Mouse (Mus musculus): ENCODE measurements around the gene Amigo1. TPM values are rescaled to one million over a fixed set of nuclear protein-coding genes. Genes with fewer than 3 reads are reported as not detected.
"Not testable (repeated sequence)": the region's sequence is repeated elsewhere in the genome, so short reads cannot be mapped to it uniquely, and the experiment has no call there.

Amigo1 gene
- polyA plus RNA-seq, 1 experiment from 2014 or later, result 2.4 TPM

DNA sequence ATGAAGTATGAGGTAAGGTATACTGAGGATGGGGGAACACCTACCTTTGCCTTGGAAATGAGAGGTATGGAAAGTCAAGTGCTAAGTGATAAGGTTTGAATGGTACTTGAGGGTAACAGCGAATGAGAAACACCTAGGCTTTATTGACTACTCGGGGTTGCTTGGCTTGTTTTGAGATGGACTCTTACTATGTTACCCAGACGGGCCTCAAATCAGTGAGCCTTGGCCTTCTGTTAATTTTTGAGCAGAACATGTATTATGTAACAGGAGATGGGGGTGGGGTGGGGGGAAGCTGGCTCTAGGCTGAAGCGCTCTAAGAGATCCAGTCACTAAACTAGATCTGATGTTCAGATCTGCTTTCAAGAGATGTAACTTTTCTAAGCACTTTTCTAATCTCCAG, 45.5 kb downstream of the Amigo1 start:
- 76% methylated on average over 4 of the region's 4 CpGs for WGBS
- Histone ChIP-seq H3K4me1 (ENCODE audit: control insufficient read depth, insufficient read depth, low read length) (peaks cover under 1% of the 10 kb centered on the region; the same call in 1 of the 2 replicates), H3K9me3 (ENCODE audit: control insufficient read depth, low read depth, low read length) (no peaks in the 10 kb centered on the region), H3K27me3 (ENCODE audit: control insufficient read depth, insufficient read depth, low read length) (no peaks in the 10 kb centered on the region; the same call in 1 of the 2 replicates), H3K36me3 (ENCODE audit: control insufficient read depth, insufficient read depth, low read length) (no peaks in the 10 kb centered on the region), H3K4me3 (ENCODE audit: low read depth, low read length) (no peak overlapping the region), H3K27ac (ENCODE audit: low read length) (no peak overlapping the region), H3K9ac (replicated peaks; ENCODE audit: low read depth, low read length) (no peak overlapping the region), H3K4me2 (replicated peaks; ENCODE audit: low read depth, low read length) (no peak overlapping the region)
- no peak for ATAC-seq (ENCODE audit: insufficient number of reproducible peaks, insufficient read depth, low FRiP score, low read depth)

GRCm38 (mm10) chr3:108237474-108238102, 51.5 kb downstream of the Amigo1 start:
- 84% methylated on average over 4 of the region's 4 CpGs for WGBS
- not testable (repeated sequence) for H3K27ac ChIP-seq (ENCODE audit: low read length); H3K36me3 ChIP-seq (ENCODE audit: control insufficient read depth, insufficient read depth, low read length); H3K27me3 ChIP-seq (ENCODE audit: control insufficient read depth, insufficient read depth, low read length); H3K4me1 ChIP-seq (ENCODE audit: control insufficient read depth, insufficient read depth, low read length); H3K4me2 ChIP-seq (replicated peaks; ENCODE audit: low read depth, low read length); H3K9ac ChIP-seq (replicated peaks; ENCODE audit: low read depth, low read length); H3K4me3 ChIP-seq (ENCODE audit: low read depth, low read length); H3K9me3 ChIP-seq (ENCODE audit: control insufficient read depth, low read depth, low read length); ATAC-seq (ENCODE audit: insufficient number of reproducible peaks, insufficient read depth, low FRiP score, low read depth)

- 87% methylated on average over 3 of the region's 3 CpGs for WGBS
- H3K9ac ChIP-seq (replicated peaks; ENCODE audit: low read depth, low read length), result no peak overlapping the region
These were observed 55.2 kb downstream of the Amigo1 start for GRCm38 (mm10) chr3:108241243-108241839.

More at GRCm38 (mm10) chr3:108241243-108241839, 55.2 kb downstream of the Amigo1 start:
- no peak for ATAC-seq (ENCODE audit: insufficient number of reproducible peaks, insufficient read depth, low FRiP score, low read depth)
- Histone ChIP-seq H3K27me3 (ENCODE audit: control insufficient read depth, insufficient read depth, low read length) (no peaks in the 10 kb centered on the region), H3K4me3 (ENCODE audit: low read depth, low read length) (no peak overlapping the region), H3K9me3 (ENCODE audit: control insufficient read depth, low read depth, low read length) (no peaks in the 10 kb centered on the region), H3K36me3 (ENCODE audit: control insufficient read depth, insufficient read depth, low read length) (no peaks in the 10 kb centered on the region), H3K27ac (ENCODE audit: low read length) (no peak overlapping the region), H3K4me1 (ENCODE audit: control insufficient read depth, insufficient read depth, low read length) (no peaks in the 10 kb centered on the region), H3K4me2 (replicated peaks; ENCODE audit: low read depth, low read length) (no peak overlapping the region)

Other genes starting within 250 kb of the Amigo1 start
- 6.9 and 8.1 TPM in 2 replicates for gene Gstm6, start 242.6 kb upstream of the Amigo1 start, polyA plus RNA-seq (2014; fragmentation: Nextera tagmentation; extraction: Ambion mirVana)
- gene Gstm3, start 217.1 kb upstream of the Amigo1 start, polyA plus RNA-seq (2014; fragmentation: Nextera tagmentation; extraction: Ambion mirVana), result 27.4 and 30.9 TPM in 2 replicates
- 169 TPM in 2 replicates for gene Gstm2, start 199.9 kb upstream of the Amigo1 start, polyA plus RNA-seq (2014; fragmentation: Nextera tagmentation; extraction: Ambion mirVana)
- gene Gstm1, start 168.4 kb upstream of the Amigo1 start, polyA plus RNA-seq (2014; fragmentation: Nextera tagmentation; extraction: Ambion mirVana), result 320 and 324 TPM in 2 replicates
- 18.1 and 21.2 TPM in 2 replicates for gene Gstm4, start 141.4 kb upstream of the Amigo1 start, polyA plus RNA-seq (2014; fragmentation: Nextera tagmentation; extraction: Ambion mirVana)
- 33.6 and 36.0 TPM in 2 replicates for gene Ampd2, start 99.7 kb upstream of the Amigo1 start, polyA plus RNA-seq (2014; fragmentation: Nextera tagmentation; extraction: Ambion mirVana)
- 0.51 and 1.2 TPM in 2 replicates for gene Gnat2, start 93.5 kb upstream of the Amigo1 start, polyA plus RNA-seq (2014; fragmentation: Nextera tagmentation; extraction: Ambion mirVana)
- 154 and 170 TPM in 2 replicates for gene Gnai3, start 40.2 kb upstream of the Amigo1 start, polyA plus RNA-seq (2014; fragmentation: Nextera tagmentation; extraction: Ambion mirVana)
- 0.07 and 0.26 TPM in 2 replicates for gene Gpr61, start 31.5 kb upstream of the Amigo1 start, polyA plus RNA-seq (2014; fragmentation: Nextera tagmentation; extraction: Ambion mirVana)
- 2.7 and 2.8 TPM in 2 replicates for gene Cyb561d1, start 14.9 kb downstream of the Amigo1 start, polyA plus RNA-seq (2014; fragmentation: Nextera tagmentation; extraction: Ambion mirVana)
- gene Atxn7l2, start 24.6 kb downstream of the Amigo1 start, polyA plus RNA-seq (2014; fragmentation: Nextera tagmentation; extraction: Ambion mirVana), result 16.8 and 19.9 TPM in 2 replicates
- gene Sypl2, start 40.3 kb downstream of the Amigo1 start, polyA plus RNA-seq (2014; fragmentation: Nextera tagmentation; extraction: Ambion mirVana), result 0.24 and 0.30 TPM in 2 replicates
- 280 and 294 TPM in 2 replicates for gene Psma5, start 70.6 kb downstream of the Amigo1 start, polyA plus RNA-seq (2014; fragmentation: Nextera tagmentation; extraction: Ambion mirVana)
- 12.3 and 12.9 TPM in 2 replicates for gene Sort1, start 97.7 kb downstream of the Amigo1 start, polyA plus RNA-seq (2014; fragmentation: Nextera tagmentation; extraction: Ambion mirVana)
- not detected in 2 replicates for gene Mybphl, start 178.6 kb downstream of the Amigo1 start, polyA plus RNA-seq (2014; fragmentation: Nextera tagmentation; extraction: Ambion mirVana)
- gene Psrc1, start 197.5 kb downstream of the Amigo1 start, polyA plus RNA-seq (2014; fragmentation: Nextera tagmentation; extraction: Ambion mirVana), result 39.3 and 44.4 TPM in 2 replicates
- gene Celsr2, start 229.2 kb downstream of the Amigo1 start, polyA plus RNA-seq (2014; fragmentation: Nextera tagmentation; extraction: Ambion mirVana), result 20.6 and 21.9 TPM in 2 replicates